Mouse (Mus musculus): ENCODE measurements around the gene Anapc11. TPM values are rescaled to one million over a fixed set of nuclear protein-coding genes. Genes with fewer than 3 reads are reported as not detected.

The Anapc11 gene
- polyA plus RNA-seq, 1 experiment from 2014 or later, result 215 TPM

- Histone ChIP-seq H3K4me1 (replicated peaks; ENCODE audit: control insufficient read depth, insufficient read depth, low read length) (peaks cover 10% of the 10 kb centered on the region), H3K4me2 (ENCODE audit: low read depth, low read length) (no peak overlapping the region), H3K27me3 (ENCODE audit: control insufficient read depth, insufficient read depth, low read depth, low read length) (no peaks in the 10 kb centered on the region), H3K9me3 (ENCODE audit: control insufficient read depth, low read length) (no peaks in the 10 kb centered on the region), H3K36me3 (ENCODE audit: control insufficient read depth, insufficient read depth, low read length) (peaks cover 24% of the 10 kb centered on the region), H3K9ac (ENCODE audit: low read length) (no peak overlapping the region), H3K27ac (ENCODE audit: low read length) (no peak overlapping the region), H3K4me3 (ENCODE audit: low read length) (no peak overlapping the region)
- 88% methylated on average over 25 of the region's 25 CpGs for WGBS
- ATAC-seq (ENCODE audit: low read depth), result no peak
These were observed 20.7 kb downstream of the Anapc11 start for GRCm38 (mm10) chr11:120618619-120619535.

GRCm38 (mm10) chr11:120620195-120620594 is 22.0 kb downstream of the Anapc11 start:
- no peak overlapping the region for H3K9ac ChIP-seq (ENCODE audit: low read length)
- no peak overlapping the region for H3K27ac ChIP-seq (ENCODE audit: low read length)
- no peaks in the 10 kb centered on the region for H3K27me3 ChIP-seq (ENCODE audit: control insufficient read depth, insufficient read depth, low read depth, low read length)
- H3K9me3 ChIP-seq (ENCODE audit: control insufficient read depth, low read length), result no peaks in the 10 kb centered on the region
- peaks cover 20% of the 10 kb centered on the region for H3K36me3 ChIP-seq (ENCODE audit: control insufficient read depth, insufficient read depth, low read length)
- H3K4me2 ChIP-seq (ENCODE audit: low read depth, low read length), result no peak overlapping the region
- H3K4me1 ChIP-seq (replicated peaks; ENCODE audit: control insufficient read depth, insufficient read depth, low read length), result peaks cover 18% of the 10 kb centered on the region
- no peak for ATAC-seq (ENCODE audit: low read depth)
- 95% methylated on average over 14 of the region's 14 CpGs for WGBS
- H3K4me3 ChIP-seq (ENCODE audit: low read length), result no peak overlapping the region

DNA sequence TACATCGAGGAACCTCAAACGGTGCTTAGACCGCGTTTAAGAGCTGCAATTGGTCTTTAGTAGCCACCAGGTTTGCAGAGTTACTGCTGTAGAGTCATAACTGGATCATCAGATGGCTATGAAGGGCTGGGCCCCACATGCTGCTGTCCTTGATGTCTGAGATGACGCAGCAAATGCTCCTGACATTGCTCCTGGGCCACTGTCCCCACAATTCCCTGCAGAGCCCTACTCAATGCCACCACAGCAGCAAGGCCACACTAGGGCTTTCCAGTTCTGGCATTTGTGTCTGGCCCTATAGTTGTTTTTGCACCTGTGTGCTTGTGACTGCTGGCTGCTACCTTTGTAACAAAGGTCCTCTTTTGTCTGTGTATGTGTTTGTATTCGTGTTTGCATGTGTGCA is 24.6 kb downstream of the Anapc11 start:
- H3K9me3 ChIP-seq (ENCODE audit: control insufficient read depth, low read length), result no peaks in the 10 kb centered on the region
- H3K36me3 ChIP-seq (ENCODE audit: control insufficient read depth, insufficient read depth, low read length), result peaks cover 24% of the 10 kb centered on the region
- peaks cover 14% of the 10 kb centered on the region for H3K4me1 ChIP-seq (replicated peaks; ENCODE audit: control insufficient read depth, insufficient read depth, low read length)
- 89% methylated on average over 6 of the region's 6 CpGs for WGBS
- no peak overlapping the region for H3K27ac ChIP-seq (ENCODE audit: low read length)
- H3K4me2 ChIP-seq (ENCODE audit: low read depth, low read length), result no peak overlapping the region
- H3K27me3 ChIP-seq (ENCODE audit: control insufficient read depth, insufficient read depth, low read depth, low read length), result no peaks in the 10 kb centered on the region
- ATAC-seq (ENCODE audit: low read depth), result no peak
- no peak overlapping the region for H3K9ac ChIP-seq (ENCODE audit: low read length)
- no peak overlapping the region for H3K4me3 ChIP-seq (ENCODE audit: low read length)

- Histone ChIP-seq H3K36me3 (ENCODE audit: control insufficient read depth, insufficient read depth, low read length) (peaks cover 31% of the 10 kb centered on the region), H3K4me1 (replicated peaks; ENCODE audit: control insufficient read depth, insufficient read depth, low read length) (peaks cover 14% of the 10 kb centered on the region), H3K27ac (ENCODE audit: low read length) (peak overlapping the region; percentile 84), H3K27me3 (ENCODE audit: control insufficient read depth, insufficient read depth, low read depth, low read length) (no peaks in the 10 kb centered on the region), H3K9ac (ENCODE audit: low read length) (peak overlapping the region; percentile 77), H3K9me3 (ENCODE audit: control insufficient read depth, low read length) (no peaks in the 10 kb centered on the region), H3K4me2 (ENCODE audit: low read depth, low read length) (peak overlapping the region; percentile 85), H3K4me3 (ENCODE audit: low read length) (peak overlapping the region; percentile 99)
- ATAC-seq (ENCODE audit: low read depth), result peak; percentile 82
- 11% methylated on average over 30 of the region's 30 CpGs for WGBS
These were observed 25.9 kb downstream of the Anapc11 start for GRCm38 (mm10) chr11:120623961-120624679.

DNA sequence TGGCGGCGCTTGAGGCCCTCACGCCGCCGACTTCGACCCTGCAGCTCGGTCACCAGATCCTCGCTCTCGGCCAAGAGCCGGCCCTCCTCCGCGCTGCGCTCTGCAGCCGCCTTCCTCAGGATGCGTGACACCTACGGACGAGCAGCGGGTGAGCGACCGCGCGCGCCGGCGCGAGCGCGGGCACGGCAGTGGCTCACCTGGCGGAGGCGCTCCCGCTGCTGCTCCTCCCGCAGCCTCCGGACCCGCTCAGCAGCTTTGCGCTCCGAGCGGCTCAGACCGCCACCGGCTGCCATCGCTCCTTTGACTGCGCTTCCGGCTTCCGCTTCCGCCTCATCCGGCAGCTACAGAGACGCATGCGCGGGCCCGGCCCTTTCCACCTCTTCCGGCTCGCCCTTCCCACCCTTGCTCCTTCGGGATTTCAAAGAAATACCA is 26.5 kb downstream of the Anapc11 start:
- Histone ChIP-seq H3K9ac (ENCODE audit: low read length) (peak overlapping the region; percentile 77), H3K36me3 (ENCODE audit: control insufficient read depth, insufficient read depth, low read length) (peaks cover 31% of the 10 kb centered on the region), H3K4me3 (ENCODE audit: low read length) (peak overlapping the region; percentile 99), H3K9me3 (ENCODE audit: control insufficient read depth, low read length) (no peaks in the 10 kb centered on the region), H3K27ac (ENCODE audit: low read length) (peak overlapping the region; percentile 84), H3K27me3 (ENCODE audit: control insufficient read depth, insufficient read depth, low read depth, low read length) (no peaks in the 10 kb centered on the region), H3K4me2 (ENCODE audit: low read depth, low read length) (peak overlapping the region; percentile 85), H3K4me1 (replicated peaks; ENCODE audit: control insufficient read depth, insufficient read depth, low read length) (peaks cover 15% of the 10 kb centered on the region)
- under 1% methylated on average over 51 of the region's 53 CpGs for WGBS
- ATAC-seq (ENCODE audit: low read depth), result peak; percentile 89

GRCm38 (mm10) chr11:120625152-120625775 is 27.0 kb downstream of the Anapc11 start, which contains the start of gene Sirt7:
Gene Sirt7 (minus strand): TSS chr11:120625240.
- H3K27ac ChIP-seq (ENCODE audit: low read length), result peak within 1 kb of the TSS; percentile 84
- H3K9me3 ChIP-seq (ENCODE audit: control insufficient read depth, low read length), result no peaks in the 10 kb centered on the region
- peak within 1 kb of the TSS; percentile 85 for H3K4me2 ChIP-seq (ENCODE audit: low read depth, low read length)
- WGBS, result 12% methylated on average over 5 of the region's 5 CpGs
- peak; percentile 27 for ATAC-seq (ENCODE audit: low read depth)
- no peaks in the 10 kb centered on the region for H3K27me3 ChIP-seq (ENCODE audit: control insufficient read depth, insufficient read depth, low read depth, low read length)
- H3K36me3 ChIP-seq (ENCODE audit: control insufficient read depth, insufficient read depth, low read length), result peaks cover 27% of the 10 kb centered on the region
- peak within 1 kb of the TSS; percentile 77 for H3K9ac ChIP-seq (ENCODE audit: low read length)
- peaks cover 21% of the 10 kb centered on the region for H3K4me1 ChIP-seq (replicated peaks; ENCODE audit: control insufficient read depth, insufficient read depth, low read length)
- peak within 1 kb of the TSS; percentile 99 for H3K4me3 ChIP-seq (ENCODE audit: low read length)

GRCm38 (mm10) chr11:120626785-120627467 is 28.7 kb downstream of the Anapc11 start:
- no peak for ATAC-seq (ENCODE audit: low read depth)
- H3K27me3 ChIP-seq (ENCODE audit: control insufficient read depth, insufficient read depth, low read depth, low read length), result no peaks in the 10 kb centered on the region
- H3K9me3 ChIP-seq (ENCODE audit: control insufficient read depth, low read length), result no peaks in the 10 kb centered on the region
- no peak overlapping the region for H3K4me2 ChIP-seq (ENCODE audit: low read depth, low read length)
- WGBS, result 85% methylated on average over 11 of the region's 11 CpGs
- peaks cover 36% of the 10 kb centered on the region for H3K4me1 ChIP-seq (replicated peaks; ENCODE audit: control insufficient read depth, insufficient read depth, low read length)
- no peak overlapping the region for H3K4me3 ChIP-seq (ENCODE audit: low read length)
- peaks cover 19% of the 10 kb centered on the region for H3K36me3 ChIP-seq (ENCODE audit: control insufficient read depth, insufficient read depth, low read length)
- H3K27ac ChIP-seq (ENCODE audit: low read length), result no peak overlapping the region
- no peak overlapping the region for H3K9ac ChIP-seq (ENCODE audit: low read length)

DNA sequence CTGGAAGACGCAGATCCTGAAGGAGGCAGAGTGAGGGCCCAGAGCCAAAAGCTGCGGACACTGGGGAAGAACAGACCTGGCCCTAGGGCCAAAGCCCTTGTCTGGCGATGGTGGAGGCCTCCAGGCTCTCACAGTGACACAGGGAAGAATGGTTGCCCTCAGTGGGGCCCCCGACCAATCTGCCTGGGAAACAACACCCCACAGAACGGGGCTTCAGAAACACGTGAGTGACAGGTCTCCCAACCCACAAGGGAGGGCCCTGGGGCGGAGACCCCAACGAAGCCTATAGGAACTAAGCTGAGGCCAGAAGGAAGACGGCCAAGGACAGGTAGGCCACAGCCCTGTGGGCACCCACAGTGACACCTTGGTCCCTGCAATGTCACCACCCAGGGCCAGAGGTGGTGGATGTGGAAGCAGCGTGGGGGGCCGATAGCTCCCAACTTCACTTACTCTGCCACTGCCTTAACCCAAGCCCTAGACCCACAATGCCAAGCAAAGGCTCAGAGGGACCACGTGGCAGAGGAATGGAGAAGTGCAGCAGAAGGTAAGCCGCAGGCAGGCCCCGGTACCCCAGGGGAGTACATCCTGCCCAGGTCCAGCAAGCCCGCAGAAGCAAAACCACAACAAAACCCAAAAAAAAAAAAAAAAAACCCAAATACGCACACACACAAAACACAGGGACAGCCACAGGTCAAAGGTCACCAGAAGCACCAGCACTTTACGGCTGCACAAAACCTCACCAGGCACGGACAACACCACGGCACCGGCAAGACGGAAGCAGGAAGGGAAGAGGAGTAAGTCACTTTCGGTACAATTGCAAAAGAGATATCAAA is 29.5 kb downstream of the Anapc11 start:
- H3K36me3 ChIP-seq (ENCODE audit: control insufficient read depth, insufficient read depth, low read length), result peaks cover 15% of the 10 kb centered on the region
- H3K9ac ChIP-seq (ENCODE audit: low read length), result no peak overlapping the region
- no peaks in the 10 kb centered on the region for H3K9me3 ChIP-seq (ENCODE audit: control insufficient read depth, low read length)
- no peaks in the 10 kb centered on the region for H3K27me3 ChIP-seq (ENCODE audit: control insufficient read depth, insufficient read depth, low read depth, low read length)
- no peak overlapping the region for H3K27ac ChIP-seq (ENCODE audit: low read length)
- peaks cover 41% of the 10 kb centered on the region for H3K4me1 ChIP-seq (replicated peaks; ENCODE audit: control insufficient read depth, insufficient read depth, low read length)
- 75% methylated on average over 22 of the region's 22 CpGs for WGBS
- no peak overlapping the region for H3K4me3 ChIP-seq (ENCODE audit: low read length)
- H3K4me2 ChIP-seq (ENCODE audit: low read depth, low read length), result no peak overlapping the region
- ATAC-seq (ENCODE audit: low read depth), result no peak

All from lung, embryonic 16.5 days (tissue).